Mouse (Mus musculus): ENCODE data around the gene Irak1. TPM values are rescaled to one million over a fixed set of nuclear protein-coding genes. Genes with fewer than 3 reads are reported as not detected.

The Irak1 gene
- polyA plus RNA-seq, 1 experiment, result 12.8 TPM

GRCm38 (mm10) chrX:73976283-73976682 lies 47.4 kb downstream of the Irak1 start:
- Histone ChIP-seq H3K27me3 (ENCODE audit: control insufficient read depth, insufficient read depth, low read length) (no peaks in the 10 kb centered on the region), H3K36me3 (ENCODE audit: control insufficient read depth, insufficient read depth, low read length) (no peaks in the 10 kb centered on the region), H3K4me3 (ENCODE audit: control insufficient read depth, low read depth, low read length) (no peak overlapping the region), H3K27ac (ENCODE audit: control insufficient read depth, insufficient read depth, low read depth, low read length) (no peak overlapping the region), H3K4me1 (ENCODE audit: control insufficient read depth, insufficient read depth, low read length) (no peaks in the 10 kb centered on the region)
- TF ChIP-seq POLR2A (IDR thresholded peaks at IDR 0.05; ENCODE audit: control insufficient read depth, low read depth, low read length) (no peak), CTCF (IDR thresholded peaks at IDR 0.05; ENCODE audit: control insufficient read depth, insufficient read depth, insufficient replicate concordance, low read depth, low read length) (no peak)

GRCm38 (mm10) chrX:73972774-73973173 lies 50.9 kb downstream of the Irak1 start:
- no peak for TF ChIP-seq CTCF (IDR thresholded peaks at IDR 0.05; ENCODE audit: control insufficient read depth, insufficient read depth, insufficient replicate concordance, low read depth, low read length)
- no peak for TF ChIP-seq POLR2A (IDR thresholded peaks at IDR 0.05; ENCODE audit: control insufficient read depth, low read depth, low read length)

GRCm38 (mm10) chrX:73970781-73971180 lies 52.9 kb downstream of the Irak1 start:
- H3K27me3 ChIP-seq (ENCODE audit: control insufficient read depth, insufficient read depth, low read length), result no peaks in the 10 kb centered on the region
- H3K36me3 ChIP-seq (ENCODE audit: control insufficient read depth, insufficient read depth, low read length), result no peaks in the 10 kb centered on the region
- H3K27ac ChIP-seq (ENCODE audit: control insufficient read depth, insufficient read depth, low read depth, low read length), result no peak overlapping the region
- H3K4me1 ChIP-seq (ENCODE audit: control insufficient read depth, insufficient read depth, low read length), result no peaks in the 10 kb centered on the region
- H3K4me3 ChIP-seq (ENCODE audit: control insufficient read depth, low read depth, low read length), result no peak overlapping the region
- no peak for TF ChIP-seq POLR2A (IDR thresholded peaks at IDR 0.05; ENCODE audit: control insufficient read depth, low read depth, low read length)
- no peak for TF ChIP-seq CTCF (IDR thresholded peaks at IDR 0.05; ENCODE audit: control insufficient read depth, insufficient read depth, insufficient replicate concordance, low read depth, low read length)

More at GRCm38 (mm10) chrX:73972774-73973173, 50.9 kb downstream of the Irak1 start:
- Histone ChIP-seq H3K4me1 (ENCODE audit: control insufficient read depth, insufficient read depth, low read length) (no peaks in the 10 kb centered on the region), H3K36me3 (ENCODE audit: control insufficient read depth, insufficient read depth, low read length) (no peaks in the 10 kb centered on the region), H3K27ac (ENCODE audit: control insufficient read depth, insufficient read depth, low read depth, low read length) (no peak overlapping the region), H3K4me3 (ENCODE audit: control insufficient read depth, low read depth, low read length) (no peak overlapping the region), H3K27me3 (ENCODE audit: control insufficient read depth, insufficient read depth, low read length) (no peaks in the 10 kb centered on the region)

GRCm38 (mm10) chrX:73969729-73970128 lies 54.0 kb downstream of the Irak1 start:
- H3K4me3 ChIP-seq (ENCODE audit: control insufficient read depth, low read depth, low read length), result no peak overlapping the region
- TF ChIP-seq CTCF (IDR thresholded peaks at IDR 0.05; ENCODE audit: control insufficient read depth, insufficient read depth, insufficient replicate concordance, low read depth, low read length), result no peak
- TF ChIP-seq POLR2A (IDR thresholded peaks at IDR 0.05; ENCODE audit: control insufficient read depth, low read depth, low read length), result no peak
- H3K36me3 ChIP-seq (ENCODE audit: control insufficient read depth, insufficient read depth, low read length), result no peaks in the 10 kb centered on the region
- H3K27me3 ChIP-seq (ENCODE audit: control insufficient read depth, insufficient read depth, low read length), result no peaks in the 10 kb centered on the region
- H3K4me1 ChIP-seq (ENCODE audit: control insufficient read depth, insufficient read depth, low read length), result peaks cover 2% of the 10 kb centered on the region; the same call in 1 of the 2 replicates
- no peak overlapping the region for H3K27ac ChIP-seq (ENCODE audit: control insufficient read depth, insufficient read depth, low read depth, low read length)

GRCm38 (mm10) chrX:73969167-73969566 lies 54.6 kb downstream of the Irak1 start:
- H3K27ac ChIP-seq (ENCODE audit: control insufficient read depth, insufficient read depth, low read depth, low read length), result no peak overlapping the region
- TF ChIP-seq POLR2A (IDR thresholded peaks at IDR 0.05; ENCODE audit: control insufficient read depth, low read depth, low read length) (no peak), CTCF (IDR thresholded peaks at IDR 0.05; ENCODE audit: control insufficient read depth, insufficient read depth, insufficient replicate concordance, low read depth, low read length) (no peak)

GRCm38 (mm10) chrX:73967177-73968075 lies 56.3 kb downstream of the Irak1 start:
- Histone ChIP-seq H3K36me3 (ENCODE audit: control insufficient read depth, insufficient read depth, low read length) (no peaks in the 10 kb centered on the region), H3K4me3 (ENCODE audit: control insufficient read depth, low read depth, low read length) (peak overlapping the region; percentile 97), H3K27ac (ENCODE audit: control insufficient read depth, insufficient read depth, low read depth, low read length) (peak overlapping the region; percentile 99), H3K4me1 (ENCODE audit: control insufficient read depth, insufficient read depth, low read length) (peaks cover 12% of the 10 kb centered on the region), H3K27me3 (ENCODE audit: control insufficient read depth, insufficient read depth, low read length) (no peaks in the 10 kb centered on the region)
- TF ChIP-seq POLR2A (IDR thresholded peaks at IDR 0.05; ENCODE audit: control insufficient read depth, low read depth, low read length) (peak; percentile 28; the same call in 1 of the 2 replicates), CTCF (IDR thresholded peaks at IDR 0.05; ENCODE audit: control insufficient read depth, insufficient read depth, insufficient replicate concordance, low read depth, low read length) (no peak)

More at GRCm38 (mm10) chrX:73969167-73969566, 54.6 kb downstream of the Irak1 start:
- Histone ChIP-seq H3K27me3 (ENCODE audit: control insufficient read depth, insufficient read depth, low read length) (no peaks in the 10 kb centered on the region), H3K4me3 (ENCODE audit: control insufficient read depth, low read depth, low read length) (no peak overlapping the region), H3K4me1 (ENCODE audit: control insufficient read depth, insufficient read depth, low read length) (peaks cover 8% of the 10 kb centered on the region), H3K36me3 (ENCODE audit: control insufficient read depth, insufficient read depth, low read length) (no peaks in the 10 kb centered on the region)

Data from testis, adult 2 months (tissue).